Mouse (Mus musculus) MEL (cell line): ENCODE results near the gene Tle4.

Source experiments
- CTCF ChIP-seq, 3 experiments: IDR thresholded peaks in 2 of 3; conservative IDR thresholded peaks in 1 of 3; 2 replicates each; pipeline ENCODE4 v1.5.1; 2011 to 2012; ENCODE audit warnings: low read length in 3 of 3, low read depth in 2 of 3, mild to moderate bottlenecking in 2 of 3, improper control_type of control experiment in 1 of 3, inconsistent platforms in 1 of 3, mixed read lengths in 1 of 3, moderate library complexity in 1 of 3; ENCODE audit not compliant: control insufficient read depth in 1 of 3, insufficient read depth in 1 of 3, poor library complexity in 1 of 3, severe bottlenecking in 1 of 3
- MAFK ChIP-seq: IDR thresholded peaks from 2 replicates; pipeline ENCODE4 v1.6.1; 2011; ENCODE audit warnings: low read depth, mild to moderate bottlenecking, low read length, improper control_type of control experiment, borderline replicate concordance
- MAX ChIP-seq: IDR thresholded peaks from 2 replicates; pipeline ENCODE4 v1.6.1; 2011; ENCODE audit warnings: low read length, improper control_type of control experiment
- POLR2A ChIP-seq, 2 experiments: IDR thresholded peaks; 2 replicates each; pipeline ENCODE4 v1.6.1; 2011 to 2012; ENCODE audit warnings: low read length in 2 of 2, mild to moderate bottlenecking in 2 of 2, control low read depth in 1 of 2, improper control_type of control experiment in 1 of 2, low read depth in 1 of 2, moderate library complexity in 1 of 2; ENCODE audit not compliant: control insufficient read depth in 1 of 2, insufficient read depth in 1 of 2, poor library complexity in 1 of 2
- POLR2AphosphoS2 ChIP-seq: IDR thresholded peaks from 2 replicates; pipeline ENCODE4 v1.6.1; 2011; ENCODE audit warnings: low read length, improper control_type of control experiment
- TAL1 ChIP-seq: IDR thresholded peaks from 2 replicates; pipeline ENCODE4 v1.6.1; 2012; ENCODE audit warnings: mild to moderate bottlenecking, inconsistent platforms, low read length, moderate library complexity, mixed read lengths

DNA sequence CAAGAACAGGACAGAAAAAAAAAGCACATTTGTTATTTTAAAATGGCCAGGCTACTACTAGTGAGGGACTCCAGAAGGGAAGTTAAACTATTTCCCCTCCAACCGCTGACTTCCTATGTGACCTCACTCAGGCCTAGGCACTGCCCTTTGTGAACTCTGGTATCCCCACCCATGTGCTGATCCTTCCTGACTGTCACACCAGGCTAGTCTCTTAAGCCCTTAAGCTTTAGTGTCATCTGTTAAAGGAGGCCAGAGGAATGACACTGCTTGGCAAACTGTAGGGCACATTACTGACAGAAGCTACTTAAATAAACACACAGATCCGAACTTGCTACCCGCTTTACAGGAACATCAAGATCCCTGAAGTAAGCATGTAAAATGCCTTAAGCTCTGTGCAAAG, 11.7 kb downstream of the Tle4 start:
- TF ChIP-seq MAX (no peak), POLR2A (IDR thresholded peaks at IDR 0.05; ENCODE audit: control insufficient read depth in 1 of 2, insufficient read depth in 1 of 2, low read depth in 1 of 2, low read length in 2 of 2, poor library complexity in 1 of 2) (no peak), MAFK (no peak), TAL1 (no peak), CTCF (IDR thresholded peaks at IDR 0.05 in 2 of 3, conservative IDR thresholded peaks at IDR 0.05 in 1 of 3; ENCODE audit: control insufficient read depth in 1 of 3, insufficient read depth in 1 of 3, low read depth in 2 of 3, low read length in 3 of 3, poor library complexity in 1 of 3, severe bottlenecking in 1 of 3) (no peak), POLR2AphosphoS2 (no peak)
